Mouse (Mus musculus) embryonic fibroblast, embryonic 13.5 days (primary cell): Measurements from ENCODE around the gene 9930111J21Rik1. TPM values are rescaled to one million over a fixed set of nuclear protein-coding genes. Genes with fewer than 3 reads are reported as not detected.

ENCODE experiments used
- H3K27ac ChIP-seq: 2 replicates; pipeline ENCODE4 v1.5.1; 2012; ENCODE audit warnings: low read length, control low read depth, inconsistent platforms; ENCODE audit not compliant: insufficient read depth
- H3K4me1 ChIP-seq: 2 replicates; pipeline ENCODE4 v1.6.1; 2011; ENCODE audit warnings: low read length; ENCODE audit not compliant: control insufficient read depth, insufficient read depth
- H3K4me3 ChIP-seq: 2 replicates; pipeline ENCODE4 v1.5.1; 2011; ENCODE audit warnings: mild to moderate bottlenecking, control low read depth, low read length; ENCODE audit not compliant: insufficient read depth
- CTCF ChIP-seq: IDR thresholded peaks from 2 replicates; pipeline ENCODE4 v1.5.1; 2011; ENCODE audit warnings: mild to moderate bottlenecking, control low read depth, low read length, moderate library complexity, borderline replicate concordance; ENCODE audit not compliant: insufficient read depth
- POLR2A ChIP-seq: IDR thresholded peaks from 2 replicates; pipeline ENCODE4 v1.6.1; 2011; ENCODE audit warnings: low read depth, mild to moderate bottlenecking, control low read depth, low read length, moderate library complexity
- polyA plus RNA-seq: library from polyadenylated mRNA; stranded (reverse); fragments of >200 nt; gene quantifications from 2 replicates; pipeline ENCODE4 v1.2.4, GENCODE M21; 2011; ENCODE audit warnings: low read depth; ENCODE audit not compliant: missing spikeins, insufficient read length

Gene 9930111J21Rik1
- polyA plus RNA-seq, 1 experiment, result 1.5 TPM

DNA sequence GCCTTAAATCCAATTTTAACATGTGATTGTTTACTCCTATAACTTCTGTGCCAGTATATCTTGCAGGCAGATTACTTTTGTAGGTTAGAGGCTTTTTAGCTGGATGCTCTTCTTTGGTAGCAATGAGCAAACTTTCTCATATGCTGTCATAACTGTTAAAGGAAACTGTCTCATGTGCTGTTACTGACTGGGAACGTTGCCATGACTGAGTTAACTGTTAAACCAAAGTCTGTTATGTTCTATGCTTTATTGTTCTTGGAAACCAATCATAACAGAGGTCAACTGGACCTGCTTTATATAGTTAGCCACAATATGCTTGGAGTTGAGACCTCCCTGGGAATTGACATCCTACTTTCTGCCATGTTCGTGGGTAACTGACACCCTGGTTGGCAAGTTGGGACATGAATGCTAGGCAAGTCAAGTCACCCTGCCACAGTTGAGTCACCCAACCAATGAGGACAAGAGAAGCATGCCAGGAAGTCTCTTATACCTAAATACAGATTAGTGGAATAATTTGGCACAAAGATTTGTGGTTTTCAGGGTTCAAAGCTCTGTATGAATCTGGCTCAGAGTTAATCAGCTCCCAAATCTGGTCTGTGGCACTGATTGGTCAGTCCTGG lies 80.3 kb downstream of the 9930111J21Rik1 start:
- H3K4me1 ChIP-seq, result peaks cover 3% of the 10 kb centered on the region
- no peak overlapping the region for H3K4me3 ChIP-seq
- TF ChIP-seq CTCF, result no peak
- TF ChIP-seq POLR2A, result no peak
- peak overlapping the region; percentile 47 for H3K27ac ChIP-seq

Other genes starting within 250 kb of the 9930111J21Rik1 start
- gene Rack1, start 179.1 kb downstream of the 9930111J21Rik1 start, polyA plus RNA-seq, result 1,745 and 1,759 TPM in 2 replicates
- gene Trim41, start 162.0 kb downstream of the 9930111J21Rik1 start, polyA plus RNA-seq, result 27.2 and 40.7 TPM in 2 replicates
- gene Trim7, start 153.3 kb downstream of the 9930111J21Rik1 start, polyA plus RNA-seq, result 16.0 and 19.1 TPM in 2 replicates
- gene Gm12184, start 152.7 kb downstream of the 9930111J21Rik1 start, polyA plus RNA-seq, result 40.5 and 61.2 TPM in 2 replicates
- 36.5 and 61.8 TPM in 2 replicates for gene Irgm1, start 107.7 kb downstream of the 9930111J21Rik1 start, polyA plus RNA-seq
- gene Gm5431, start 77.2 kb downstream of the 9930111J21Rik1 start, polyA plus RNA-seq, result not detected in 2 replicates
- gene Psme2b, start 33.2 kb downstream of the 9930111J21Rik1 start, polyA plus RNA-seq, result 19.5 and 24.3 TPM in 2 replicates
- 0.18 and 0.79 TPM in 2 replicates for gene Olfr56, start 509 bp downstream of the 9930111J21Rik1 start, polyA plus RNA-seq
- 0.25 and 0.55 TPM in 2 replicates for gene Gm12185, start 12.8 kb upstream of the 9930111J21Rik1 start, polyA plus RNA-seq
- 1.7 and 3.1 TPM in 2 replicates for gene Tgtp1, start 14.8 kb upstream of the 9930111J21Rik1 start, polyA plus RNA-seq
- gene 9930111J21Rik2, start 71.8 kb upstream of the 9930111J21Rik1 start, polyA plus RNA-seq, result 2.4 and 6.0 TPM in 2 replicates
- gene Tgtp2, start 84.8 kb upstream of the 9930111J21Rik1 start, polyA plus RNA-seq, result 6.4 and 6.5 TPM in 2 replicates
- gene Ifi47, start 97.2 kb upstream of the 9930111J21Rik1 start, polyA plus RNA-seq, result 4.8 and 7.6 TPM in 2 replicates
- not detected in 2 replicates for gene Olfr1396, start 135.5 kb upstream of the 9930111J21Rik1 start, polyA plus RNA-seq
- not detected in 2 replicates for gene Olfr1395, start 162.9 kb upstream of the 9930111J21Rik1 start, polyA plus RNA-seq
- gene Olfr1394, start 175.0 kb upstream of the 9930111J21Rik1 start, polyA plus RNA-seq, result not detected in 2 replicates
- gene Btnl9, start 207.8 kb upstream of the 9930111J21Rik1 start, polyA plus RNA-seq, result not detected in 2 replicates
- 48.0 and 66.0 TPM in 2 replicates for gene Zfp62, start 223.9 kb upstream of the 9930111J21Rik1 start, polyA plus RNA-seq